Mouse (Mus musculus) midbrain, embryonic 12.5 days (tissue): ENCODE measurements around the gene Ptgr1. TPM values are rescaled to one million over a fixed set of nuclear protein-coding genes. Genes with fewer than 3 reads are reported as not detected.

Experiments
- polyA plus RNA-seq: library from polyadenylated mRNA; unstranded; fragments of >200 nt; fragmentation: Nextera tagmentation; extraction: Ambion mirVana; gene quantifications from 2 replicates; pipeline ENCODE4 v1.2.1, GENCODE M21; 2016

The Ptgr1 gene
- polyA plus RNA-seq, 1 experiment from 2014 or later: 12.0 TPM

Other genes with a start within 250 kb of the Ptgr1 start
- gene Olfr267, start 199.4 kb downstream of the Ptgr1 start, polyA plus RNA-seq: 0.06 TPM in 1 of 2 replicates, not detected in the other
- gene Ecpas, start 74.4 kb downstream of the Ptgr1 start, polyA plus RNA-seq: 36.6 and 39.9 TPM in 2 replicates
- gene Zkscan16, start 43.5 kb downstream of the Ptgr1 start, polyA plus RNA-seq: 1.1 TPM in 2 replicates
- gene Dnajc25, start 7.9 kb upstream of the Ptgr1 start, polyA plus RNA-seq: 6.5 and 10.1 TPM in 2 replicates
- 8.4 and 10.3 TPM in 2 replicates for gene Gm20503, start 16.1 kb upstream of the Ptgr1 start, polyA plus RNA-seq
- gene Gng10, start 48.0 kb upstream of the Ptgr1 start, polyA plus RNA-seq: 75.8 and 88.8 TPM in 2 replicates
- gene AI481877, start 151.9 kb upstream of the Ptgr1 start, polyA plus RNA-seq: not detected in 2 replicates
- gene Ugcg, start 202.1 kb upstream of the Ptgr1 start, polyA plus RNA-seq: 15.0 and 19.3 TPM in 2 replicates